Mouse (Mus musculus): ENCODE data around the gene Zcchc12. TPM values are rescaled to one million over a fixed set of nuclear protein-coding genes. Genes with fewer than 3 reads are reported as not detected.

The Zcchc12 gene
- not detected in 2 replicates for polyA plus RNA-seq (2012; ENCODE audit: insufficient read depth, insufficient read length, missing spikeins)

- Histone ChIP-seq H3K27ac (replicated peaks; ENCODE audit: low read depth, low read length) (no peak within 1 kb of the TSS), H3K4me3 (ENCODE audit: insufficient read depth, low read depth, low read length) (no peak within 1 kb of the TSS), H3K4me1 (ENCODE audit: control insufficient read depth, insufficient read depth, insufficient read length, low read length) (no peaks in the 10 kb centered on the region)
These were observed at the start of gene Zcchc12 for GRCm38 (mm10) chrX:36195736-36196525. TSS of gene Zcchc12 (plus strand) at chrX:36195904.

DNA sequence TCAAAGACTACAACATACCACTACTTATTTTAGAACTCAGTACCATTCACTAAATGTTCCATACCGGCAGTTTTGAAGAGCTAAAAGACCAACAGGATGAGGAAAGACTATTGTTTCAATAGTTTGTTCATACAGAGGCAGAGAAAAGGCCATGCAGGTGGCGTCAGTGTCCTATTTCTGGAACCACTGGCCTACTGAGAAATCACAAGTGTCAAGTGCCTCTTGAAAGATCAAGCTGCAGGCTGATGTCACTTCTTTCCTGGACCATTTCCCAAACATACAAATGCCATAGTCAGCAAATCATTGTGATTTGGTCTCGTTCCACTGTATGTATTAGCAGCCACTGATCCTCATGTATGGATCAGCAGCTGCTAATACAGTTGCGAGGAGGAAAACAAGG is 49.0 kb upstream of the Zcchc12 start:
- H3K27ac ChIP-seq (replicated peaks; ENCODE audit: low read depth, low read length) = no peak overlapping the region
- H3K4me1 ChIP-seq (ENCODE audit: control insufficient read depth, insufficient read depth, insufficient read length, low read length) = no peaks in the 10 kb centered on the region
- H3K4me3 ChIP-seq (ENCODE audit: insufficient read depth, low read depth, low read length) = no peak overlapping the region

DNA sequence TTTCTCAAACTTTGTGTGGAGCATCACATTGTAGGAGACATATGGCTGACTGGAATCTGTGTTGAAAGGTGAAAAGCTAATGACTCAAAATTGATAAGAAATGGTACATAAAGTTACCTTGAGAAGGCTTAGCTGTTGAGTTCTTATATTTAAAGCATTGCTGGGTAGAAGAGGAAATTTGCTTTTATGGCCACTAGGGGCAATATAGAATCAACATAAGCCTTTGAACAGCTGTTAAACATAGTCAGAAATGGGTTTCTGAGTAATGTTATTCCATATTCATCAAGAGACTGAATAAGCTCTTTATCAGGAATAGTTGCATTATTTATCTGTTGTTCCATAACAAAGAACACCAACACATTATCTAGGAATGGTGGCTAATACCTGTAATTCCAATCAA is 45.6 kb upstream of the Zcchc12 start:
- H3K4me3 ChIP-seq (ENCODE audit: insufficient read depth, low read depth, low read length) = no peak overlapping the region
- no peak overlapping the region for H3K27ac ChIP-seq (replicated peaks; ENCODE audit: low read depth, low read length)
- no peaks in the 10 kb centered on the region for H3K4me1 ChIP-seq (ENCODE audit: control insufficient read depth, insufficient read depth, insufficient read length, low read length)

- Histone ChIP-seq H3K27ac (replicated peaks; ENCODE audit: low read depth, low read length) (no peak overlapping the region), H3K4me1 (ENCODE audit: control insufficient read depth, insufficient read depth, insufficient read length, low read length) (no peaks in the 10 kb centered on the region), H3K4me3 (ENCODE audit: insufficient read depth, low read depth, low read length) (no peak overlapping the region)
These were observed 39.0 kb upstream of the Zcchc12 start for GRCm38 (mm10) chrX:36156677-36157076.

DNA sequence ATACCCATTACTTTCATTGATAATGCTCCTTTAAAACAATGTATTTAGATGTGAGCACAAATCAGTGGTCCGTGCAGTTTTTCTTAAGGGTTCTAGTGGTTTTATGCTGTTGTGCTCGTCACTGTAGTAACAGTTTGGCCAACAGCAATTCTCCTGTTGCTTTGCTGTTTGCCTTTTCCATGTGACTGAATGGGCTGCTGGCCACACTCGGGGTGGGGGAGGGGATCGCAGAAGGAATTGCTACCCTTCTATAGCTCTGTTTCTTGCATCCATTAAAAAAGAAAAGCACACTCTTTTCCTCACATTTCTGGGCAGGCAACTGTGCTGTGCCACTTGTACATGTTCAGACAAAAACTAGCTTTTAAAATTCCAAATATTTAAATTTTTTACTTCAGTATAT is 34.1 kb upstream of the Zcchc12 start:
- H3K4me1 ChIP-seq (ENCODE audit: control insufficient read depth, insufficient read depth, insufficient read length, low read length) = no peaks in the 10 kb centered on the region
- H3K27ac ChIP-seq (replicated peaks; ENCODE audit: low read depth, low read length) = no peak overlapping the region
- no peak overlapping the region for H3K4me3 ChIP-seq (ENCODE audit: insufficient read depth, low read depth, low read length)

DNA sequence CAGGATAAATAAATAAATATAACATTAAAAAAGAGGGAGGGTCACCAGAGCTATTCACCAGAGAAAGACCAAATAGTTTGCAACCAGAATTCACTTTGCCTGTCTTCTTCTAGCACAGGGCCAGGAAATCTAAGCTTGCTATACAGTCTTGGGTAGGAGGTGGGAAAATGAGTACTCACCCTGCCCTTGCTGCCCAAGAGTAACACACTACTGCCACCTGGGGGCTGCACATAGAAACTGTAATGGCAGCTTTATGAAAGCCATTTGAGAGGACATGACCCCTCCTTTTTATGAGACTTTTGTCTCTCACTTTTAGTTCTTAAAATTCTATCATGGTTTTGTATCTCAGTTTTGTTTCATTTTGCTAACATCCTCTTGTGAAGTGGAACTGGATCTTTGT is 12.1 kb upstream of the Zcchc12 start:
- Histone ChIP-seq H3K4me3 (ENCODE audit: insufficient read depth, low read depth, low read length) (no peak overlapping the region), H3K4me1 (ENCODE audit: control insufficient read depth, insufficient read depth, insufficient read length, low read length) (no peaks in the 10 kb centered on the region), H3K27ac (replicated peaks; ENCODE audit: low read depth, low read length) (no peak overlapping the region)

- Histone ChIP-seq H3K27ac (replicated peaks; ENCODE audit: low read depth, low read length) (no peak overlapping the region), H3K4me3 (ENCODE audit: insufficient read depth, low read depth, low read length) (no peak overlapping the region), H3K4me1 (ENCODE audit: control insufficient read depth, insufficient read depth, insufficient read length, low read length) (no peaks in the 10 kb centered on the region)
These were observed 9.7 kb upstream of the Zcchc12 start for GRCm38 (mm10) chrX:36186036-36186435.

GRCm38 (mm10) chrX:36186443-36186842 is 9.3 kb upstream of the Zcchc12 start:
- H3K27ac ChIP-seq (replicated peaks; ENCODE audit: low read depth, low read length) = no peak overlapping the region
- no peak overlapping the region for H3K4me3 ChIP-seq (ENCODE audit: insufficient read depth, low read depth, low read length)
- H3K4me1 ChIP-seq (ENCODE audit: control insufficient read depth, insufficient read depth, insufficient read length, low read length) = no peaks in the 10 kb centered on the region

- Histone ChIP-seq H3K4me1 (ENCODE audit: control insufficient read depth, insufficient read depth, insufficient read length, low read length) (no peaks in the 10 kb centered on the region), H3K4me3 (ENCODE audit: insufficient read depth, low read depth, low read length) (no peak overlapping the region), H3K27ac (replicated peaks; ENCODE audit: low read depth, low read length) (no peak overlapping the region)
These were observed 1.8 kb upstream of the Zcchc12 start for GRCm38 (mm10) chrX:36193951-36194350.

- H3K4me1 ChIP-seq (ENCODE audit: control insufficient read depth, insufficient read depth, insufficient read length, low read length) = no peaks in the 10 kb centered on the region
- no peak overlapping the region for H3K4me3 ChIP-seq (ENCODE audit: insufficient read depth, low read depth, low read length)
- no peak overlapping the region for H3K27ac ChIP-seq (replicated peaks; ENCODE audit: low read depth, low read length)
These were observed 13.8 kb downstream of the Zcchc12 start for GRCm38 (mm10) chrX:36209554-36209953.

DNA sequence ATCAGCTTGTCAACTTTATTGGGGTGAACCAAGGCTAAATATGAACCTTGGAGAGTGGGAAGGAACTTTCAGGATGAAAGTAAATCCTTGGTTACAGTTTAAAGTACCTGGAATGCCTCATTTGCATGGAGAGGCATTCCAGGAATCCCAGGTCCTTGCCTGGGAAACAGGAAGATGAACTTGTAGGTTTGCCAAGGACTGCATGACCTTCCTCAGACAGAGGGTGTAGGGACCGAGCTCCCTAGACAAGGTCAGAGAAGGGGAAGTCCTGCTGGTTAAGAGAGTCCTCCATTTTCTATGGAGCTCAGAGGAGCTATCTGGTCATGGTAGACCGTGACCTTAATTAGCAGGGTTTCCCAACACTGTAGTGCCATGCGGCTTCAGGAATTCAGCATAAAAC is 15.5 kb downstream of the Zcchc12 start:
- Histone ChIP-seq H3K4me3 (ENCODE audit: insufficient read depth, low read depth, low read length) (no peak overlapping the region), H3K4me1 (ENCODE audit: control insufficient read depth, insufficient read depth, insufficient read length, low read length) (no peaks in the 10 kb centered on the region), H3K27ac (replicated peaks; ENCODE audit: low read depth, low read length) (no peak overlapping the region)

DNA sequence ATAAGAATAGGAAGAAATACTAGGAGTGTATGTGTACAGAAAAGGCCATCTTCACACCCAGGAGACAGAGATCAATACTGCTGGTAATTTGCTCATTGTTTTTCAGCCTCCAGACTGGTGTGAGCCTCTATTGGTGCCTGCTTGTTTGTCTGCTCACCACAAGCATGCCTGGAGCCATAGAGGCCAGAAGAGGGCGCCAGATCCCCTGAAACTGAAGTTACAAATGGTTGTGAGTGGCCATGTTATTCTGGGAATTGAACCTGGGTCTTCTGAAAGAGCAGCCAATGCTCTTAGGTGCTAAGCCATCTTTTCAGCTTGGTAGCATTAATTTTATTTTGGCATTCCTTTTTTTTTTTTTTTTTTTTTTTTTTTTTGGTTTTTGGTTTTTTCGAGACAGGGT is 25.7 kb downstream of the Zcchc12 start:
- Histone ChIP-seq H3K4me3 (ENCODE audit: insufficient read depth, low read depth, low read length) (no peak overlapping the region), H3K4me1 (ENCODE audit: control insufficient read depth, insufficient read depth, insufficient read length, low read length) (no peaks in the 10 kb centered on the region), H3K27ac (replicated peaks; ENCODE audit: low read depth, low read length) (no peak overlapping the region)

DNA sequence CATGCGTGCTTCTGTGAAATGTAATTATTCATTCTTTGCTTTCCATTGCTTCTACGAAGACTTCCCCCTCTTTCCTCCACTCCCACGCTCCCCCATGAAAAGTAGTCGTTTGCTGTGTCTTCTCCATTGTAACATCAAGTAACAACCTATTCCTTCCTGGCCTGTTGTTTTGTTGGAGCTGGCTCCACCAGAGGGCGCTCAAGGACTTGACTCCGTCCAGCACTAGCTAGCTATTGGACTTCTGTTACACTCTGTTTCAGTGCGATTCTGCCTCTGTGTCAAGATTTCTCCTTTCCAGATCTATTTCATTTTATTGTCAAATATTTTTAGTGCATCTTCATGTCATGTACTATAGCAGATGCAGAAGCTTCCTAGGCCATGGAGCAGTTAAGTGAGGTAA is 30.1 kb downstream of the Zcchc12 start:
- Histone ChIP-seq H3K4me1 (ENCODE audit: control insufficient read depth, insufficient read depth, insufficient read length, low read length) (no peaks in the 10 kb centered on the region), H3K4me3 (ENCODE audit: insufficient read depth, low read depth, low read length) (no peak overlapping the region), H3K27ac (replicated peaks; ENCODE audit: low read depth, low read length) (no peak overlapping the region)

- no peak overlapping the region for H3K4me3 ChIP-seq (ENCODE audit: insufficient read depth, low read depth, low read length)
- no peaks in the 10 kb centered on the region for H3K4me1 ChIP-seq (ENCODE audit: control insufficient read depth, insufficient read depth, insufficient read length, low read length)
These were observed 30.9 kb downstream of the Zcchc12 start for GRCm38 (mm10) chrX:36226577-36226976.

GRCm38 (mm10) chrX:36228861-36229260 is 33.2 kb downstream of the Zcchc12 start:
- H3K4me1 ChIP-seq (ENCODE audit: control insufficient read depth, insufficient read depth, insufficient read length, low read length) = no peaks in the 10 kb centered on the region
- H3K4me3 ChIP-seq (ENCODE audit: insufficient read depth, low read depth, low read length) = no peak overlapping the region
- no peak overlapping the region for H3K27ac ChIP-seq (replicated peaks; ENCODE audit: low read depth, low read length)

More at GRCm38 (mm10) chrX:36226577-36226976, 30.9 kb downstream of the Zcchc12 start:
- no peak overlapping the region for H3K27ac ChIP-seq (replicated peaks; ENCODE audit: low read depth, low read length)

DNA sequence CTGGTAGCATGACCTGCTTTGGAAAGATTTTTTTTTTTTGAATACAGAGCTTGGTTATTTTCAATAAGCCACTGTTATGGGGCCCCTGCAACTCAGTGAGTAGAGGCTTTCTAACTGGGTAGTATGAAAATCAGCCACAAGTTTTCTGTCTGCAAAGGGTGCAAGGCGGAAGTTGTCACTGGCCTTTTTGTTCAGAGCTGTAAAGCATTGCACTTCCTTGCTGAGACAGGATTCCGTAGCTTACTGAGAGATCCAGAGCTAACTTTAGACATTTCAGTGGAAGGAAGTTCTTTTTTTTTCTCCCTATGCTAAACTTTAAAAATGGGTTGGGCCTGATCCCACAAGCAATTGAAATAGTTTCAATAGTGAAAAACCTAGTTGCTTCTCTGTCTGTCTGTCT is 33.6 kb downstream of the Zcchc12 start:
- Histone ChIP-seq H3K27ac (replicated peaks; ENCODE audit: low read depth, low read length) (no peak overlapping the region; the same call in 1 of the 2 replicates), H3K4me3 (ENCODE audit: insufficient read depth, low read depth, low read length) (no peak overlapping the region), H3K4me1 (ENCODE audit: control insufficient read depth, insufficient read depth, insufficient read length, low read length) (no peaks in the 10 kb centered on the region)
